Mouse (Mus musculus) cerebellum, adult 9-11 months (tissue): Measurements from ENCODE around the gene Cxcl12.

Source experiments
- DNase-seq: peaks from one replicate; pipeline ENCODE4 v3.0.0; 2022

Cxcl12 gene

DNA sequence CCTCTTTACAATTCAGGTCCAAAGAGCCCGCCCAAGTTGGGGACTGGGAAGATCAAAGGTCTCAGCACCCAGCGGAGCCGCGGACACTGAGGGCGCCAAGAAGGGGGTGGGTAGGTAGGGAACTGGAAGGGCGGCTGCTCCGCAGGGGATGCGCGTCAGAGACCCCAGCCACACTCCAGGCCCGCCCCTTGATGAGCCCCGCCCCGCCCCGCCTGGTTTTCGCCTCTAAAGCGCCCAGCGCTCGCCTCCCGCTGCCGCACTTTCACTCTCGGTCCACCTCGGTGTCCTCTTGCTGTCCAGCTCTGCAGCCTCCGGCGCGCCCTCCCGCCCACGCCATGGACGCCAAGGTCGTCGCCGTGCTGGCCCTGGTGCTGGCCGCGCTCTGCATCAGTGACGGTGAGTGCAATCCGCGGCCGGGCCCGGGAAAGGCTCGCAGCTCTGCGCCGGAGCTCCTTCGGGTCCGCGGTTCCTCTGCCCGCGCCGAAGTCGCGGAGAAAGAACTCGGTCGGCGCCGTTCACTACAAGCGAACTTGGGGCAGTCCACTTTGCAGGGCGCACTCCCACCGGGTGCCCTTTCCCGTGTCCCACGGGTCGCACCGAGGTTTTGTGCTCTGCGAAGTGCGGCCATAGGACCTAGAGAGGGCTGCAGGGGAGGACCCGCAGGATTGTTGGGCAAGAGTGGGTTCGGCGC lies at the start of gene Cxcl12:
TSS of gene Cxcl12 (plus strand) at position 215 of the 691 bp plus-strand sequence.
- no peak for DNase-seq

DNA sequence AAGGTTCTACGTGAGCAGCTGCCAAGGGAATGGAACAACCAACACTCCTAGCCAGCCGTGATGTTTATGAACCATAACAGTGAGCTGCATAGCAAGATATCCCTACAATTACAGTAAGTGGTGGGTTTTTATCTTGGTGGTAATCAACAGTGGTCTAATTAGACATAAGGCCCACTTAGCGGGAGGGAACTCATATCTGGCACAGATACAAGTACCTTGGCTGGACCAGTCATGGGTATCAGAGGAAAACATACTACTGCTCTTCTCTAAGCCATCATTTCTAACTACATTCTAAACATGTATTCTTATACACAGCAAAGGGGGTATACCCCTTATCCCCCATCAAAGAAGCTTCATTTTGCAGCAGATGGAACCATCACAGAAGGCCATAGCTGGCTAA lies 46.3 kb upstream of the Cxcl12 start:
- no peak for DNase-seq

GRCm38 (mm10) chr6:117126356-117126755 lies 42.0 kb upstream of the Cxcl12 start:
- DNase-seq = no peak

DNA sequence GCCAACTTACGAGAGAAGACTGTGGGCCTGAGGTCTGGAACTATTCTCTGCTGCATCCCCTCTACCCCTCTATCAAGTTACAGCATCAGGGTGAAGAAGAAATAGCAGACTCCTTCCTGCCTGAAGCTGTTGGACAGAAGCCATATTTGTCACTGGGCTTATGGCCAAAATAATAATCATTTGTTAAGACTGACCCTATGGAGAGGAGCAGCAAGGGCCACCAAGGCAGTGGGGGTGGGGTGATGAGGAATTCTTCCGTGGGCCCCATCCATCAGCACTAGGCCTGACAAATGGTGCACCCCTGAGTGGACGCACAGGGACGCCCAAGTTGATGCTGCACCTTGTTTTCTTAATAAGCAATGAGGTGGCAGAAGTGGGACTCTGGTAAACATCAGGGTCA lies 38.9 kb upstream of the Cxcl12 start:
- no peak for DNase-seq

DNA sequence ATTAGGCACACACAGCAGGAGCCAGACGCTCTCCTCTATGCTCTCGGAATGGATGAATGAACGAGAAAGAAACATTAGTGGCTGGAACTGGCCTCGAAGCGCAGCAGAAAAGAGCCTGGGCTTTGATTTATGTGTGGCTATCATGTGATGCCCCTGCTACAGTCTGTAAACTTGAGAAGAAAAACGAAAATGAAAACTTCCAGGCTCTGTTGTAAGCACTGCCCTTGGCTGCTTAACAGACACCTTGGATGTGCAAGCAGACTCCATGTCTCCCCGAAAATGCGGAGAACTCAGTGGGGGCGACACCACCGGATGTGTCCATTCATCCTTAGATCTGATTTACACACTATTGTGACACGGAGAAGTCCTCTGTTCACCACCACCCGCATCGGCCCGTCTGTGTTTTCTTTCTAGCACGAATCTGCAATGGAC lies 37.6 kb upstream of the Cxcl12 start:
- DNase-seq = no peak

GRCm38 (mm10) chr6:117134526-117134925 lies 33.8 kb upstream of the Cxcl12 start:
- DNase-seq = no peak

GRCm38 (mm10) chr6:117137735-117138134 lies 30.6 kb upstream of the Cxcl12 start:
- DNase-seq = no peak

GRCm38 (mm10) chr6:117140907-117141306 lies 27.4 kb upstream of the Cxcl12 start:
- no peak for DNase-seq

DNA sequence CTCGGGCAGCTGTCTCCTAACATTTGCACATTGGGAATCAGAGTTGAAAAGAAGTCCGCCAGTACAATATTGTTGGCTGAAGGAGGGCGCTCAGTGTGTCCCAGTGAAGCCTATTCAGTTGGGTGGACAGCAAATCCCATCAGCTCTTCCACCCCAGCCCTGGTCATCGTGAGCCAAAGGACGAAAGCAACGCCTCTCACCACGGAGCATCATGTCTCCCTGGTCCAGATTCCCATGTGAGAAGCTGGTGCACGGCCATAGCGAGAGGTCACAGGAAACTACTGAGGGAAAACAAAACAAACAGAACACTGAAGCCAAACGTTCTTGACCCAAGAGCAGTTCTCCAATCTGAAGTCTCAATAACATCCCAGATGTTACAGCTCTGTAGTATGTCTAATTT lies 21.4 kb upstream of the Cxcl12 start:
- no peak for DNase-seq

DNA sequence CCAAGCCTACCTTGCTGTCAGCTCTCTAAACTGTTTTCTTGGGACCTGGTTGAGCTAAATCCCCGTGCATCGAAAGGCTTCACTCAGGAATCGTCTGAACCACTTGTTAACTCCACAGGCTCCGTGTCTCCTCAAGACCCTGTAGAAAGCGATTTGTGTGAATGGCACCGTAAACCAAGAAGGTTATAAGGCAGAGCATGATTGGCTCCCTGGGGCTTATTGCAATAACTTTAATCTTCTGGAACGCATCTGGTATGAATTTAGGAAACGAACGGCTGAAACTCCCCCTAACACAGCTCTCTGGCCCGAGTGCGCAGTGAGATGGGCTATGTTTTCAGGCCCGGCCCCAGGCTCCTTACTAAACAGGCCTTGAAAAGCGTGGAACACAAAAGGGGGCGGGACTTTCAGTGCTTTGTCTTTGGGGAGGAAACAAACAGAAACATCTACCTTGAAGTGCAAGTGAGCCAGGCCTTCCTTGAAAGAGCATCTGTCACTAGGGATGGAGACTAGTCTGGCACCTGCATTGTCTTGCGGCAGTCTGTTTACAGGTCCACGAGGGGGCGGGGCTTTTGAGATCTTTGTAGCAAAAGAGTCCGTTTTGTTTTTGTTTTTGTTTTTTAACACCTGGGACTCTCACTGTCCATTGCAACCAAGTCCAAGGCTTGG lies 16.7 kb upstream of the Cxcl12 start:
- DNase-seq = no peak

GRCm38 (mm10) chr6:117153046-117153445 lies 15.3 kb upstream of the Cxcl12 start:
- DNase-seq = no peak

DNA sequence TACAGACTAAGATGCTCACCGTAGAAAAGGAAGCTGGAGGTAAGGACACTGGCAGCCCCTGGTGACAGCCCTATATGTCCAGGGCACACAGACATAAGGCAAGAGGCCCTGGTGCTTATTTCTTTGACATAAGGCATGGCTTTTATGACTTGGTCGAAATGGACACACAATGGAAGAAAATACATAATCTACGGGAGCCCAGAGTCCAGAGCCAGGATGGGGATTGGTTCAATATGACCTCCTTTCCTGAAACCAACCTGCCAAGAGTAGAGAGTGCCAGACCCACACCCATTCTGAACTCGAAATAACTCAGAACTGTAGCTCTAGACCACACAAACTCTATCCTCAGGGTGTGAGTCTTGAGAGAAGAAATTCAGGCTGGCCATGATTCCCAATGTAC lies 11.5 kb upstream of the Cxcl12 start:
- no peak for DNase-seq

- no peak for DNase-seq
Observed at GRCm38 (mm10) chr6:117159710-117160690, 8.3 kb upstream of the Cxcl12 start.

DNA sequence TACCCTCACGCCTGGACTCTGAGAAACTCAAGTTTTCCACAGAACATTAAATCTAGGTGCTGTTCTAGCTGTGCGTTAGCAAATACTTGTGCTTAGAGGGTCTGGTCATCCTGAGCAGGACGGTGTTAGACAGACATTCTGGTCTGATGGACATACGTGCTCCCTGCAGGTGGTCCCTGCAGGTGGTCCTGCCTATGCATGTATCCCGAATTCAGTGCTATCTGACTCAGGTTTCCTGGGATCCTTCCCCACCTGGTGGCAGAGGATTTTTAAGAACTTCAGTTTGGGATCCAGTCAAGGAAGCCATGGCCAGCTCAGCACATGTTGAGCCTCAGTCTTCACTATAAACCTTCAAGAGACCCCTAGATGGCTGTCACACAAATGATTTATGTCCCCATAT lies 4.8 kb upstream of the Cxcl12 start:
- DNase-seq = no peak

DNA sequence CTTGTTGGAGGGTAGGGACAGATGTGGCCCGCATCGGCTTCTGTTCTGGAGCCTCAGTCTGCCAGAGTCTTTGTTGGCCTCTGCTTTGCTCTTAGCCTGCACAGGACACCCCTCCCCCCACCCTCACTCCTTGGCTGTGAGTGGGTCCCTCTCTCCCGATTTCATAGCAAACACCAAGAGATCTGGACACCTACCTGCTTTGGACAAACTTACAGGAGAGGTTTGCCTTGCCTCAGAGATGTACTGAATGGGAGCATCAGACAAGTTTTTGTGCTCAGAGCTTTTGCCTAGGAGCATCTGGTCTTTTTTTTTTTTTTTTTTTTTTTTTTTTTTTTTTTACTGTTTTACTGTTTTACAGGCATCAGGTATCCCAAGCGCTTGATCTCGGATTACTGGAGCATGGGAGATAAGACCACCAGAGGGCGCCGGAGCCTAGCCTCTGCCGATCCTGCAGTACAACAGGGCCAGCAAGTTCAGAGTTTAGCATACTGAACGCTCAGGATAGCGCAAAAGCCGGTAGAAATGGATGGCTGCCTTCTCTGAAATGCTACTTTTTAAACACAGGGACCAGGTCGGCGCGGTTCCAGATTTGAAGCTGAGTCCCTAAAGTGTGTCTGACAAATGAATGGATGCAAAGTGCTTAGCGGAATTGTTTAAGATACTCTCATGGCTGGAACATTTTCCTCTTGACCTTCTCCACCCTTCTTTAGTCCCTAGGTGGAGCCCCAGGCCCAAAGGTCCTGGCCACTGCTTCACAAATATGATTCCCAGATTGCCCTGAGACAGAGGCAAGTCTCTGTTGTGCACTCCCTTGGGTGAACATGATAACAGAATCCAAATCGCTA lies 1.5 kb upstream of the Cxcl12 start:
- DNase-seq = peak; percentile 74

- no peak for DNase-seq
Observed at GRCm38 (mm10) chr6:117167426-117167730, 957 bp upstream of the Cxcl12 start.

DNA sequence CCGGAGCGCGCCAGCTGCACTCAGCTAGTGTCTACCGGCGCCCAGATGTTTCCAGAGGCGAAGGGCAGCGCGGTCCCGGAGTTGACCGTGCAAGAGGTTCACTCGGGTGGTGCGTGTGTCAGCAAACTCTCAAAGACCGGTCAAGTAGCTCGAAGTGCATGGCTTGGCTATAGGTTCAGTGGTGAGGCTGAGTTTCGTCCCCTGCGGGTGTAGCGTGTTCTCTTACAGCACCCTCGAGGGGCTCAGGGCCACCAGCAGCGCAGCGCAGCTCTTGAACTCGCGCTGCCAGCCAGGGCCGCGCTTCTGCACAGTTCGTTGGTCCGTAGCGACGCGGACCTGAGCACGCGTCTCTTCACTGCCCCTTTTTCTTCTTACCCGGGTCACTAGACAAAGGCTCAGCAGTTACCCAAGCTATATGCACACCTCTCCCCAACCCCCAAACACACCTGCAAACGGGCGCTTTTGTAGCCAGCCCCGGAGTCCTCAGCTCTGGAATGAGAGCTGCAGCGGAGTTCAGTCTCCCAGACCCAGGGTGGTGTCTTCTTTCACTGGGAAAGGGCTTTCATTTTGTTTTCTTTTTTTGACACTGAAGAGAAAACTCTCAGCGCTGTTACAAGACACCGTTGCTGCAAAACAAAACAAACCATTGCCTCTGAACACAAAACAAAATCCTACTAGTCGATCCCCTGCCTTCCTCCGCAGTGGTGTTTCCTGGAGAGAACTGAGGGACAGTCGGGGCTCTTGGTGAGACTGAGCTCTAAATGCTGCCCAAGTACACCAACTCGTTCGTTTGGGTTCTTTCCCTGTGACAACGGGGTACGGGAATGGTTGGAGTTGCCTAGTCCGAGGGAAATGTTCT lies 945 bp downstream of the Cxcl12 start:
- no peak for DNase-seq

GRCm38 (mm10) chr6:117169910-117170747 lies 1.8 kb downstream of the Cxcl12 start:
- no peak for DNase-seq

DNA sequence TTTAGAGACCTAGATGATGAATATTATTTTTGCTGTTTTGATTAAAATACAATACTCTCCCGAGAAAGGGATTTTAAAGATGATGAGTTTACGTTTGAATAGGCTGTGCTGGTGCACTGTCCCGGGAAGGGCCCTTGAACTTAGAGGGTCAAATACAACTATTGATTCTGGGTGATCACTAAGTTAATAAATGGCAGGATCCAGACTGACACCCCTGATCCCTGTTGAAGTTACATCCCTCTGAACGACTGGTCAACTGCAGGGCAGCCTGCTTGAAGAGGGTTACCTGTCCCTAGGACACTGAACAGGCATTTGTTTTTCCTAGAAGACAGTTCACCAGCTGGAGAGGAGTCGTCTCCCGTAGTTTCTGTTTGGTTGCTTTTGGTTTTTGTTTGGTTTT lies 4.0 kb downstream of the Cxcl12 start:
- DNase-seq = no peak

DNA sequence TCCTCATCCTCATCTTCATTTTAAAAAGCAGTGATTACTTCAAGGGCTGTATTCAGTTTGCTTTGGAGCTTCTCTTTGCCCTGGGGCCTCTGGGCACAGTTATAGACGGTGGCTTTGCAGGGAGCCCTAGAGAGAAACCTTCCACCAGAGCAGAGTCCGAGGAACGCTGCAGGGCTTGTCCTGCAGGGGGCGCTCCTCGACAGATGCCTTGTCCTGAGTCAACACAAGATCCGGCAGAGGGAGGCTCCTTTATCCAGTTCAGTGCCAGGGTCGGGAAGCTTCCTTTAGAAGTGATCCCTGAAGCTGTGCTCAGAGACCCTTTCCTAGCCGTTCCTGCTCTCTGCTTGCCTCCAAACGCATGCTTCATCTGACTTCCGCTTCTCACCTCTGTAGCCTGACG lies 5.5 kb downstream of the Cxcl12 start:
- DNase-seq = peak; percentile 34
